Comparison of ENCODE assay signal across 21 mouse cellular contexts in genomic region chr2:121733426-121733825, GRCm38 (mm10).
"Had no signal": no experiment of that assay in that cellular context is flagged by ENCODE, and none has a peak within 500 bp of the region (broad histone marks: within the 10 kb centered on the region; RNA-seq: fewer than 3 reads in every experiment).

No protein-coding gene starts in this region.

- ATAC-seq: liver, postnatal 0 days; lung, postnatal 0 days had no signal

- H3K4me3 ChIP-seq: limb, embryonic 12.5 days; limb, embryonic 15.5 days; neural tube, embryonic 12.5 days; neural tube, embryonic 15.5 days had no signal

- H3K9ac ChIP-seq: limb, embryonic 12.5 days; limb, embryonic 15.5 days; liver, embryonic 14.5 days; liver, postnatal 0 days; lung, embryonic 14.5 days; neural tube, embryonic 12.5 days; neural tube, embryonic 15.5 days had no signal

- H3K4me2 ChIP-seq: limb, embryonic 12.5 days; limb, embryonic 15.5 days; liver, embryonic 11.5 days; lung, embryonic 14.5 days; neural tube, embryonic 12.5 days; neural tube, embryonic 15.5 days had no signal

- H3K4me1 ChIP-seq: limb, embryonic 12.5 days; limb, embryonic 15.5 days; neural tube, embryonic 12.5 days had no signal

- DNase-seq: kidney, adult 18-20 months; kidney, adult 9 months; kidney, postnatal 14 days; kidney, postnatal 4 days; left cerebral cortex, postnatal 4 days; liver, postnatal 0 days; lung, embryonic 14.5 days; right cerebral cortex, adult 18-20 months; right cerebral cortex, postnatal 14 days; right cerebral cortex, postnatal 4 days; thymus, adult 2 months; thymus, postnatal 25 days had no signal

- H3K27ac ChIP-seq: limb, embryonic 12.5 days; limb, embryonic 15.5 days; liver, embryonic 14.5 days; macrophage; neural tube, embryonic 12.5 days; neural tube, embryonic 15.5 days; stomach, postnatal 0 days had no signal

- H3K27me3 ChIP-seq: limb, embryonic 12.5 days; limb, embryonic 15.5 days; neural tube, embryonic 12.5 days; neural tube, embryonic 15.5 days had no signal

- H3K36me3 ChIP-seq: limb, embryonic 12.5 days; limb, embryonic 15.5 days; neural tube, embryonic 12.5 days; neural tube, embryonic 15.5 days had no signal

- H3K9me3 ChIP-seq: limb, embryonic 12.5 days; limb, embryonic 15.5 days; neural tube, embryonic 12.5 days; neural tube, embryonic 15.5 days had no signal
